Mouse (Mus musculus) layer of hippocampus, adult 11-12 months (tissue): Measurements from ENCODE around the gene Pdzd8.

Experiments
- DNase-seq: peaks from one replicate; pipeline ENCODE4 v3.0.0; 2022; ENCODE audit warnings: low spot score

Gene Pdzd8

GRCm38 (mm10) chr19:59354906-59355305 is 9.3 kb upstream of the Pdzd8 start:
- no peak for DNase-seq

DNA sequence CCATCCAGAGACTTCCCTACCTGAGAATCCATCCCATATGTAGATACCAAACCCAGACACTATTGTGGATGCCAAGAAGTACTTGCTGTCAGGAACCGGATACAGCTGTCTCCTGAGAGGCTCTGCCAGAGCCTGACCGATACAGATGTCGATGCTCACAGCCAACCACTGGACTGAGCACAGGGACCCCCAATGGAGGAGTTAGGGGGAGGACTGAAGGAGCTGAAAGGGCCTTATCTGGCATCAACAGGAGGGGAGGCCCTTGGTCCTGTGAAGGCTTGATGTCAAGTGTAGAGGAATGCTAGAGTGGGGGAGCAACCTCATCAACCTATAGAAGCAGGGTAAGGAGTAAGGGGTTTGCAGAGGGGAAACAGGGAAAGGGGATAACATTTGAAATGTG is 7.2 kb upstream of the Pdzd8 start:
- no peak for DNase-seq

GRCm38 (mm10) chr19:59351151-59351889 is 5.7 kb upstream of the Pdzd8 start:
- no peak for DNase-seq

- DNase-seq: no peak
These were observed 4.8 kb upstream of the Pdzd8 start for GRCm38 (mm10) chr19:59350273-59350903.

DNA sequence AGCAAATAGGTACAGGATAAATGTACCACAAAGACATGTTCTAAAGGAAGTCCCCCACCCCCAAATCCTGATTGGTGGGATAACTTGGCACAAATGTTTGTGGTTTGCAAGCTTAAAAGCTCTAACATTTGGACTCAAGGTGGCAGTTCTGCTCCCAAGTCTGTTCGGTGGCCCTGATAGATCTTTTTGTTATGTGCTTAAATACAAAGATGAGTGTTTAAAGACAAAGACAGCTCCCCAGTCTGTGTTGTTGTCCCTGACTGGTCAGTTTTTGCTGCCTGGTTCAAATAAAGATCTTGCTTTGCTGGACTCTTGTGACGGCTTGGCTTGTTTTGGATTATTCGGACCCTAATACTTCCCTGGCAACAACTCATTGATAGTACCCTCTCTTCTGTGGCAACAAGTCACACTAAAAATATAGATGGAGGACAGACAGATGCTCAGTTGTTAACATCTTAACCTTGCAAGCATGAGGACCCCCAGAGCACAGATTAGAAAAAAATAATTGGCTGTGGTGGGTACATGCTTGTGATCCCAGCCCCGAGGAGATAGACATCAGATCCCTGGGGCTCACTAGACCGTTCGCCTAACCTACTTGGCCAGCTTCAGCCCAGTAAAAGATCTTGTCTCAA is 3.9 kb upstream of the Pdzd8 start:
- no peak for DNase-seq

GRCm38 (mm10) chr19:59346325-59346724 is 745 bp upstream of the Pdzd8 start:
- DNase-seq: no peak

DNA sequence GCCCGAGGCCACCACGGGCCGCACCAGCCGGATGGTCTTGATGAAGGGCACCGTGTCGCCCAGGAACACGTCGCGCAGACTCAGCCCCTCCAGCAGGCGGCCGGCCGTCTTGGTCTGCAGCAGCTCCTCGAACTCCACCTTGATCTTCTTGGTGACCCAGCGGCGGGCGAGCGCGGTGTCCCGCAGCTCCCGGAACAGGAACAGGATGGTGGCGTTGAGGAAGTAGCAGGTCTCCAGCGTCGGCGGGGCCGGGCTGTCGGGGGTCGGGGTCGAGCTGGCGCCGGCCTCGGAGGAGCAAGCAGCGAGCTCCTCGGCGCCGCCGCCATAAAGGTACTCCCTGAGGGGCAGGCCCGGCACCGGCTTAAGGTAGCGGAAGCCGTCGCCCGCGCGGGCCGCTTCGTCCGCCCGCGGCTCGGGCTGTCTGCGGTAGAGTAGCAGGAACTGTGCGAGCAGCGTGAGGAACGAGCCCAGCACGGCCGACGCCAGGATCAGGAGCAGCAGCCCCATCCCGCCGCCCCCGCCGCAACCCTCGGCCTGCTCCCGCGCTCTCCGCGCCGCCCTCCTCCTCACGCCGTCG is 411 bp downstream of the Pdzd8 start:
- peak; percentile 45 for DNase-seq

DNA sequence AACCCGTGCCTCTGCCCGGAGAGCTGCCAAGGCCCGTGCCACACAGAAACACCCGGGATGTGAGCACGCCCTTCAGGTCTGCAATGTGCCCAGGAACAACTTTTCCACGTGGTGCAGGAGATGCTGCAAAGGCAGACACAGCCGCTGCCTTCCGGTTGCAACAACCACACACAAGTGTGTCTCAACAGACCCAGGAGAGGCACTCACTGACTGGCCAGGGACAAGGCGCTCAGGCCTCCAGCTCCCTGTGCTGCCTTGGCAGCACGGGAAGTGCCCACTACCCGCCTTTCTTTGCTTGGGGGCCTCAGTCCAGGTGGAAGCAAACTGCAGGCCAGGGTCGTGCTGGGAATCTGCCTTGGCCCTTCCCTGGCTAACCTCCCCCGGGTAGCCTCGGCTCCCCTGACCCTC is 1.3 kb downstream of the Pdzd8 start:
- peak; percentile 10 for DNase-seq

DNA sequence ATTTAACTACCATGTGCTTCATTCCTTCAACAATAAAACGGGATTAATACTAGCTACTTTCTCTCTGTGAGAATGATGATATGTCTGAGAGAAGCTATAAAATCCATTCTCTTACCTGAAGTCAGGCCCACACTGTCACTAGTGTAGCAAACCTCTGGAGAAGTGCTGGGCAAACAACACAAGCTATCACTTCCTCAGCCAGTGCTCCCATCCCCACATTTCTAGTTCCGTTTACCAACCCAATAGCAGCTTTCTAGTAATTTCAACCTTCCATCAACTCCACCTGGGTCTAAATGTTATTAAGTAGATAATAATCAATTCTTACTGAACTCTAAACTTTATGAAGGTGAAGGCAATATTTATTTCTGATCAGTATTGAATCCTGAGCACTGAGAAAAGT is 2.6 kb downstream of the Pdzd8 start:
- DNase-seq: no peak

- no peak for DNase-seq
These were observed 5.7 kb downstream of the Pdzd8 start for GRCm38 (mm10) chr19:59339908-59340307.

DNA sequence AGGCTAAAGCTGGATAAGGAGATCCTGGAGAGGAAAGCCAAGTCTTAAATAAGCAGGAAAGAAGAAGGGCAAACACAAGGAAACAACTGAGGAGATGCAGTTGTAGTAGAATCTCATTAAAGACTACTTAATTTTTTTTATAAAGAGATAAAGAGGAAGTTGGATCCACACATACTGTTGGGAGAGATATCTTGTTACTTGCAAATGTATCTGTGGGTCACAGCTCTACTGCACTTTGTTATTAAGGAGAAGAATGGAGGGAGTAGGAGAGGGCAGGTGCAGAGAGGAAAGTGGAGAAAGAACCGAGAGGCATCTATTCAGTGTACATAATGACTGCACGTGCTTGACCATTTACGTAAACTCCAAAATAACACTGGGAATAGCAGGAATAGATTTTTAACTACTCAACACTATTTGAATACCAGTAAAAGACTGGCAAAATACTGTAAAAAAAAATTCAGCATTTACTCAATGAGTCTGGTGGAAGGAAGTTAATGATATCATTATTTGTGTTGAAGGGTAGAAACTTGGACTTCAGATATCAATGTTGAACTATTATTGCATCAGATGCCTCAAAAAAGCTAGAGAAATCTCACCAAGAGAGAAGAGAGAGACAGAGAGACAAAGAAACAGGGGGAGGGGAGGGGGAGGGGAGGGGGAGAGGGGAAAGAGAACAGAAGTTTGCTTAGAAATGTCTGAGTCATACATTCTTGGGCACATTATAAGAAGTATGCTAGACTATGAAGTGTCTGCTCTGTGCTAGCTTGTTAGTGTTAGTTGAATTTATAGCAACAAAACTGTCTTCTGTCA is 7.5 kb downstream of the Pdzd8 start:
- no peak for DNase-seq

- no peak for DNase-seq
These were observed 8.9 kb downstream of the Pdzd8 start for GRCm38 (mm10) chr19:59336655-59337054.

GRCm38 (mm10) chr19:59330816-59331225 is 14.8 kb downstream of the Pdzd8 start:
- no peak for DNase-seq

DNA sequence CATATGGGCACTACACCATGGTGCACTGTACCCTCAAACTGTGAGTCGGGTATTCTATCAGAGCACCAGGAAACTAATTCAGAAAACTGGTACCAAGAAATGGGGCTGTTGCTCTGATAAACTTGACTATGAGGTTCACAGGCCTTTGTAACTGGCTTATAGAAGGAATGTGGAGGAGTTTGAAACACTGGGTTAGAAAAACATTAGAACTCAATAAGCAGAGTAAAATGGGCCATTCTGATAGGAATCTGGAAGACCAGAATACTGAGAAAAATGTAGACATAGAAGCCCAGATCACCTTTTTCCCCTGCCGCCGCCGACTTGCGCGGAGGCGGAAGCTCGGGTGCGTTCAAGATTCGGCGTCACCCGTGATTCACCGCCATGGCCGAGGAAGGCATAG is 23.6 kb downstream of the Pdzd8 start, which contains the start of gene Rps12-ps3:
TSS of gene Rps12-ps3 (plus strand) at position 301 of the 400 bp plus-strand sequence.
- DNase-seq: no peak

- DNase-seq: peak; percentile 41
These were observed 29.0 kb downstream of the Pdzd8 start for GRCm38 (mm10) chr19:59316571-59316970.

DNA sequence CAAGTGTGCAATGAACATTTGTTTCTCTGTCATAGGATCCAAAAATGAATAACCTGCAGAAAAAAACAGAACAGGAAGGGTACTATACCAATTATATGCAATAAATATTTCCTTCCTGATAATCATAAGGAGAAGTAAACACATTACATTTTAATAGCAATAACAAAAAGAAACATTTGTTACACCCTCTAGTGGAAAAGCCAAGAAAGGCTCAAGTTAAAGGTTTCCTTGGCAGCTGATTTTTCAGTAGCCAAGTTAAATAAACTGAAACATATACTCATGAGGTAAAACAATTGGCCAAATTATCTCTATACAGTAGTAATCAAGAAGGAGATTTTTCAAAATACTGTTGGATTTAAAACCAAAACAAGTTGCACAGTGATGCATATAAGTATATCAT is 30.3 kb downstream of the Pdzd8 start:
- DNase-seq: no peak

GRCm38 (mm10) chr19:59292183-59292839 is 53.3 kb downstream of the Pdzd8 start:
- peak; percentile 19 for DNase-seq

DNA sequence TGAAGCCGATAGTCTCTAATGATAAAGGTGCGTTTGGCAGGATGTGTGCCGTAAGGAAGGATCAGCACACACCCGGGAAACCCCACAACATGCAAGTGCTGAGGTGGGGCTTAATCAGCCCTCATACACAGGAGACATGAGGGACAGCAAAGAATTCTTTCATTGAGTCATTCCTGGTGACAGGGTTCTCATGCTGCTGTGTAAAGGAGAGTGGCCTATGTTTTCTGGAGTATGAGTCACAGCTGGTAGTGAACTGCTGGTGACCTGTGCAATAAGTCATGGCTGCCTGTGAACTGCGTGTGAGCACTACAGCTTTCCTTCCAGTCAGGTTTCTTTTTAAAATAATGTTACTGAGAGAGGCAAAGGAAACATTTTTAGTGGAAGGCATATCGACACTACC is 55.8 kb downstream of the Pdzd8 start:
- no peak for DNase-seq

- no peak for DNase-seq
These were observed 56.5 kb downstream of the Pdzd8 start for GRCm38 (mm10) chr19:59289042-59289441.

DNA sequence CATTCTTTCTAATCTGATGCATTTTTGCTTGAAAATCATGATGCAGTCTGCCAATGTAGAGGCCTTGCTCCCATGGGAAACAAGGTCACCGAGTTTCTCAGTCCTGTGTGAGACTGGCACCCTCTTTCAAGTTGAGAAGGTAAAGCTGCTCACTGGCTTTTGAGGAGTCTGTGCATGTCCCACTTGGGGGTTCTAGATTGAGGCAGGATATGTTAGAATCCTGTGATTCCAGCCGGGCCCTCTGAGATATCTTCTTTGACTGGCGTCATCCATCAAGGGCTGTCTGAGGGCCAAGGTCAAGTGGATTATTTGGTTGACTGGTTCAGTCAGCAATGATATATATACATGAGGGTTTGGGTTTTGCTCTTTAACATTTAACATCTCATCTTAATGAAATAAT is 63.6 kb downstream of the Pdzd8 start:
- DNase-seq: no peak

GRCm38 (mm10) chr19:59280841-59281240 is 64.7 kb downstream of the Pdzd8 start:
- DNase-seq: no peak
